ENCODE assay signal across 8 mouse cellular contexts in the genomic region with DNA sequence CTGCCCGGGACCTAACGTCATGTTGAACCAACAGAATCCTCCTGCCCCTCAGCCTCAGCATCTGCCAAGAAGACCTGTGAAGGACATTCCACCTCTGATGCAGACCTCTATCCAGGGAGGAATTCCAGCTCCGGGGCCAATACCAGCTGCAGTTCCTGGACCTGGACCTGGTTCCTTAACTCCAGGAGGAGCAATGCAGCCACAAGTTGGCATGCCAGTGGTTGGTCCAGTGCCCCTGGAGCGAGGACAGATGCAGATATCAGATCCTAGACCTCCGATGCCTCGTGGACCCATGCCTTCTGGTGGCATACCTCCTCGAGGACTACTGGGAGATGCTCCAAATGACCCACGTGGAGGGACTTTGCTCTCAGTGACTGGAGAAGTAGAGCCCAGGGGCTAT. TPM values are rescaled to one million over a fixed set of nuclear protein-coding genes. Genes with fewer than 3 reads are reported as not detected.
DNase-seq lines count a peak whose midpoint lies in the region; ATAC-seq lines count a peak whose summit lies in the region.

No protein-coding gene starts in this region.

- DNase-seq in lung, postnatal 14 days, result no peak
- peak; percentile 8 to 14 for DNase-seq in cerebellum, postnatal 36 days
- peak; percentile 3 for DNase-seq in thymus, postnatal 25 days
- no peak for DNase-seq in retina, postnatal 1 day
- no peak for DNase-seq in right cerebral cortex, adult 18-20 months

- H3K36me3 ChIP-seq in lung, embryonic 15.5 days, result peaks cover 24% of the 10 kb centered on the region
- peaks cover 26% of the 10 kb centered on the region for H3K36me3 ChIP-seq in heart, embryonic 16.5 days (ENCODE audit: control insufficient read depth, insufficient read depth)
- H3K36me3 ChIP-seq in liver, embryonic 16.5 days (ENCODE audit: control insufficient read depth, insufficient read depth), result peaks cover 10% of the 10 kb centered on the region

- peak overlapping the region; percentile 74 for H3K4me3 ChIP-seq in lung, embryonic 15.5 days
- H3K4me3 ChIP-seq in heart, embryonic 16.5 days (ENCODE audit: low read length), result peak overlapping the region; percentile 89
- H3K4me3 ChIP-seq in liver, embryonic 16.5 days (ENCODE audit: low read depth, low read length), result peak overlapping the region; percentile 64

- peak overlapping the region; percentile 78 for H3K4me2 ChIP-seq in lung, embryonic 15.5 days
- peak overlapping the region; percentile 76 for H3K4me2 ChIP-seq in heart, embryonic 16.5 days (ENCODE audit: low read depth, low read length)
- H3K4me2 ChIP-seq in liver, embryonic 16.5 days (ENCODE audit: low read depth, low read length), result peak overlapping the region; percentile 74

- H3K9me3 ChIP-seq in lung, embryonic 15.5 days, result no peaks in the 10 kb centered on the region
- H3K9me3 ChIP-seq in heart, embryonic 16.5 days (replicated peaks; ENCODE audit: control insufficient read depth, low read length), result no peaks in the 10 kb centered on the region
- no peaks in the 10 kb centered on the region for H3K9me3 ChIP-seq in liver, embryonic 16.5 days (replicated peaks; ENCODE audit: control insufficient read depth, low read length)

- no peak overlapping the region for H3K9ac ChIP-seq in lung, embryonic 15.5 days
- peak overlapping the region; percentile 91 for H3K9ac ChIP-seq in heart, embryonic 16.5 days (ENCODE audit: low read length)
- H3K9ac ChIP-seq in liver, embryonic 16.5 days (ENCODE audit: low read depth, low read length), result no peak overlapping the region

- 95% methylated on average over 8 of the region's 8 CpGs for WGBS in lung, embryonic 15.5 days
- 88% methylated on average over 8 of the region's 8 CpGs for WGBS in heart, embryonic 16.5 days
- 84% methylated on average over 8 of the region's 8 CpGs for WGBS in liver, embryonic 16.5 days (ENCODE audit: insufficient replicate concordance)

- no peaks in the 10 kb centered on the region for H3K27me3 ChIP-seq in lung, embryonic 15.5 days
- no peaks in the 10 kb centered on the region for H3K27me3 ChIP-seq in heart, embryonic 16.5 days (ENCODE audit: control insufficient read depth, insufficient read depth, low read length)
- no peaks in the 10 kb centered on the region; the same call in 1 of the 2 replicates for H3K27me3 ChIP-seq in liver, embryonic 16.5 days (ENCODE audit: control insufficient read depth, insufficient read depth, low read depth, low read length)

- H3K4me1 ChIP-seq in lung, embryonic 15.5 days, result peaks cover 16% of the 10 kb centered on the region
- peaks cover 22% of the 10 kb centered on the region for H3K4me1 ChIP-seq in heart, embryonic 16.5 days (ENCODE audit: control insufficient read depth, insufficient read depth, low read length)
- H3K4me1 ChIP-seq in liver, embryonic 16.5 days (ENCODE audit: control insufficient read depth, low read depth, low read length), result peaks cover 13% of the 10 kb centered on the region

- no peak for ATAC-seq in lung, embryonic 15.5 days (ENCODE audit: borderline replicate concordance, extremely low read depth, low FRiP score, low TSS enrichment)
- ATAC-seq in heart, embryonic 16.5 days (replicated peaks; ENCODE audit: extremely low read depth, insufficient read depth, low FRiP score), result no peak
- ATAC-seq in liver, embryonic 16.5 days (ENCODE audit: low read depth), result no peak

- H3K27ac ChIP-seq in lung, embryonic 15.5 days, result no peak overlapping the region
- no peak overlapping the region for H3K27ac ChIP-seq in heart, embryonic 16.5 days (ENCODE audit: low read length)
- H3K27ac ChIP-seq in liver, embryonic 16.5 days (ENCODE audit: low read length), result no peak overlapping the region

RNA-seq across cellular contexts. Expression of a gene that starts 1.1 kb away (rescaled TPM):
- polyA plus RNA-seq in lung, embryonic 15.5 days (2015; fragmentation: Nextera tagmentation; extraction: Ambion mirVana), result 48.5 and 50.0 TPM in 2 replicates
- 38.3 and 39.2 TPM in 2 replicates for polyA plus RNA-seq in heart, embryonic 16.5 days (2015; fragmentation: Nextera tagmentation; extraction: Ambion mirVana)
- polyA plus RNA-seq in liver, embryonic 16.5 days (2015; fragmentation: Nextera tagmentation; extraction: Ambion mirVana), result 10.8 and 11.1 TPM in 2 replicates

Comparison
In these comparisons a context has a peak if more than half of its experiments do, and no peak if none do; other contexts are left out.
1. DNase-seq: peak in cerebellum, postnatal 36 days (2 of 2) and thymus, postnatal 25 days (single experiment); none in lung, postnatal 14 days (single experiment), retina, postnatal 1 day (single experiment) and right cerebral cortex, adult 18-20 months (single experiment).
2. Peak in every context shown above with its lines, with median percentiles within 50 percentile points of each other: H3K4me2 ChIP-seq and H3K4me3 ChIP-seq.